ENCODE assay signal across 15 mouse cellular contexts in the genomic region with DNA sequence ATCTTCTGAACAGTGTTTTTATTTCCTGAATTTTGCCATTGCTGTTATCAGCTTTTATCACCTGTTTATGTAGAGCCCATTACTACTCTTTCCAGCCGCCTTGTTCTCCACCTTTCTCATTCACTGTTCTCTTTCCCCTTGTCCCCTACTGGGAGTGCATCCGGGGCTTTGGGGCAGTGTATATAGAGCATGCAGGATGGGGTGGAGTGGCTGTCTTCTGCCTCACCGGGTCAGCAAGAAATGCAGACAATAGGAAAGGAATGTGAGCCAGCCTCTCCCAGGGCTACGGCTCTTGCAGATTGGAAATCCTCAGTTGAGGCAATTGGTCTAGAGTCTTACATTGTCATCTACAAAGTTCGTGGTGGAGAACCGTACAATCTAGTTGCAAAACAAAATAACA.
DNase-seq lines count a peak whose midpoint lies in the region.
"Had no signal": no experiment of that assay in that cellular context is flagged by ENCODE, and none has a peak within 500 bp of the region (broad histone marks: within the 10 kb centered on the region; RNA-seq: fewer than 3 reads in every experiment).

No protein-coding gene starts in this region.

- peak; percentile 21 for DNase-seq in embryo, embryonic 10.5 days (ENCODE audit: low spot score)
- DNase-seq in embryo, embryonic 11 days = no peak
- peak; percentile 5 for DNase-seq in lung, postnatal 10 days
- no peak for DNase-seq in lung, adult 18-20 months
- peak; percentile 83 for DNase-seq in ZHBTc4 (ENCODE audit: low read depth, low spot score)
- no peak for DNase-seq in spleen, adult 18-20 months
- no peak for DNase-seq in ovary, postnatal 36 days (ENCODE audit: low spot score)
- DNase-seq: adrenal gland, postnatal 10 days; B cell, adult 2 months; cerebellum, adult 11 months; cerebellum, adult 8-10 months; cerebellum, postnatal 14 days; gastrocnemius, postnatal 36 days; heart, adult 18-20 months; heart, postnatal 36 days had no signal

Comparison
In these comparisons a context has a peak if more than half of its experiments do, and no peak if none do; other contexts are left out.
1. DNase-seq: peak in embryo, embryonic 10.5 days (single experiment), lung, postnatal 10 days (single experiment) and ZHBTc4 (single experiment); none in embryo, embryonic 11 days (single experiment), lung, adult 18-20 months (0 of 2), spleen, adult 18-20 months (0 of 2) and ovary, postnatal 36 days (single experiment).